Mouse (Mus musculus): Measurements from ENCODE around the gene Cdpf1. TPM values are rescaled to one million over a fixed set of nuclear protein-coding genes. Genes with fewer than 3 reads are reported as not detected.

Cdpf1 gene
- polyA plus RNA-seq (2017; shearing (Covaris generic)) = 10 to 100 TPM; 39.1 to 46.6 (median 43.7) TPM

GRCm38 (mm10) chr15:85811535-85812277 lies at the start of gene Cdpf1:
TSS of gene Cdpf1 (minus strand) at chr15:85811697.
- peak; percentile 94 for ATAC-seq

DNA sequence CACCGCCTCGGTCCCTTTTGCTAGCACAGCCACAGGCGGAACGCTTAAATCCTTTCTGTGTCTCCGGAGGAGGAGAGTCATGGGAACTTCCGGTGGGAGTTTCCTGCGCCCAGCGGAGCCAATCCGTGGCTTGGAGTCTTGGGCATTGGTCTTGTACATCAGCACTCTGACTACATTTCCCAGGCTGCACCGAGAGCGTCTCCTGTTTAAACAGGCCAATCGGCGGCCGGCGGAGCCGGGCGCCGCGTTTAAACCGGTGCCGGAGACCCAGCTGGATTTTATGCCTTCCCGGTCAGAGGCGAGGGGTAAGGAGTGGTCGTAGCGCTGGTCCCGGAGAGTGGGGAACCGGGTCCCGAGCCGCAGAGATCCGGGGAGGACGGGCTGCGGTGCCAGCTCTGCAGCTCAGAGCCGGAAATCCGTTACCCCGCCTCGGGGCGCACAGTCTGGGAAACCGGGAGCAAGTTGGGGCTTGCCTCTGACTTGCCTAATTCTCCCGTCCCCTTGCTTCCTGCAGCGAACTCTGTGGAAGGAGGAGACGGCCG lies 48.1 kb upstream of the Cdpf1 start, which contains the start of gene Gtse1:
TSS of gene Gtse1 (plus strand) at position 256 of the 542 bp plus-strand sequence.
- peak; percentile 100 for ATAC-seq

- ATAC-seq = peak; percentile 30
Measured at GRCm38 (mm10) chr15:85858980-85859489, 47.5 kb upstream of the Cdpf1 start.

- ATAC-seq = no peak
Measured at GRCm38 (mm10) chr15:85851656-85852392, 40.3 kb upstream of the Cdpf1 start.

DNA sequence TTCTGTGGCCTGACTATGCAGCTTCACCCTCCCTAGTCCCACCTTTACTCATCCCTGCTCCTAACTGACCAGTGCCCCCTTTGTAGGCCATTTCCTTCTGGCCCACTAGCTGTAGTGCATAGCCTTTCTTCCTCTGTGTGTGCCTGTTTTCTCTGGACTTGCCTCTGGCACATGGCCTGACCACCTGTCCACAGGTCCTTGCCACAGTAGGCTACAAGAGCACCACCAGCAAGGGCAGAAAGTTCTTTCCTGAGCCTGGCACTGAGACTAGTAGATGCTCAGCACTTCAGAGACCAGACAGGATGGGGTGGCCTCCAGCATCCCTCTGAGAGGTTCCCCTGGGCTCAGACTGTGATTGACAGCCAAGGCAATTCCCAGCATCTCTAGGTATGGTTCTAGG lies 33.6 kb upstream of the Cdpf1 start:
- no peak for ATAC-seq

DNA sequence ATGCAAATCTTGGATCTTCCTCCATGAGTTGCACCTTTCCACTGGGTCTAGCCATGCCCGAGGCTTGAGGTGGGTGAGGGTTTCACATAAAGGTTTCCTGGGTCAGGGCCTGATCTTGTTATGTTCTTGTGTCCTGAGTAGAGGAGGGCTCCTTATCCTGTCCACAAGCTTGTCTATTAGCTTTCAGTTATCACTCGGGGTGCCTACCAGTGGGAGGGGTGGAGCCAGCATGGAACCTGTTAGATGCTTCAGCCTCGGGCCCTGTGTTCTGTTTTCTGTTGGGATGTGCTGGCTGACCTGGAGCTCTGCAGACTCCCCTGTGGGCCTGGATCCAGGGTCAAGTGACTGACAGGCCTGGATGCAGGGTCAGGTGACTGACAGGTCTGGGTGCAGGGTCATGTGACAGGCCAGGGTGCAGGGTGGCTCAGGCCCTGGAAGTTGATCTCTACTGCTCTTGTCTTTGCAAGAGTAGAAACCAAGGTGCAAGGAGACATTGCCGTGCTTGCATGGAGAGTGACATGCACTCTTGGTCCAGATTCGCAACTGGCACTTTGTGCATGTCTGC lies 30.4 kb upstream of the Cdpf1 start:
- ATAC-seq = no peak

GRCm38 (mm10) chr15:85840983-85841382 lies 29.5 kb upstream of the Cdpf1 start:
- ATAC-seq = no peak

- no peak for ATAC-seq
Measured at GRCm38 (mm10) chr15:85836887-85837286, 25.4 kb upstream of the Cdpf1 start.

GRCm38 (mm10) chr15:85835335-85835734 lies 23.8 kb upstream of the Cdpf1 start:
- no peak for ATAC-seq

DNA sequence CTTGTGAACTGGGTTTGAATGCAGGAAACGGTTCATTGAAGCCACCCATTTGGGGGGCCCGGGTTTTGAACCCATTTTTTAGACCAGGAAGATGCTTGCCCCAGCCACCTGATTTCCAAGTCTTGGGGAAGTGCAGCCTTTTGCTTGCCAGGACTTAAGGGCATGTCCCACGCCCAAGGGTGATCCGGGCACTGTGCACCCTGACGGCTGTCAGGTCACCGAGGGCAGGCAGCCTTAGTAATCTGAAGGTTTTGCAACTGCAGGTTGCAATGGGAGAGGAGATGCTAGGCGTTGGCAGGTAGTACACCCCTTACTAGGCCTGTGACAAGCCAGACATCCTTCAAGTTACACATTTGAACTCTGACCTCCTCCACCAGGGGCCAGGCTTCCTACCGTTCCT lies 21.1 kb upstream of the Cdpf1 start:
- ATAC-seq = no peak

DNA sequence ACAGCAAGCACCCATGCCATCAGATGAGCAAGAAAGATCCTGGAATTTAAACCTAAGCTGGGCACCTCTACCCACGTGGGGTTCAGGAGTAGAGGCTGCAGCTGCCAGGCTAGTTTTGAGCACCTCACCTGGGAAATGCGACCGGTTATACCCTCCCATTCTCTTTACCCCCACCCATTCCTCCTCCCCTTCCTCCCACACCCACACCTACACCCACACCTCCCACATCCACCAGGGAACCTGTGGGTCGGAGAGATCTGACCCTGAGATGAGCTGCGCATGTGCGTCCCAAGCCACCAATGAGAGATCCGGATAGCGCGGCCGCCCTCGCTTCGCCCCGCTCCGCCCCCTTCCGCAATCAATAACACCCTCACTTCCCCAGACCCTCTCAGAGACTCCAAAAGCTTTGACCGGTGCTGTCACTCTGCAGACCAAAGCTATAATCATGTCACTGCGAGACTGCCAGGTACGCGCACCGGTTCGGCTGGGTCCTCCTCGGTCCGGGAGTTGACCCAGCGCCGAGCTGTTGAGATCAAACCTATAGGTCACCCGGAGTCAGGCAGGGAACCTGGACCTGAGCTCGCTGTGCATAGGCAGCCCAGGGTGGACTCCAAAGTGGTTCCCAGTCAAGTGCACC lies 20.6 kb upstream of the Cdpf1 start, which contains the start of gene Ttc38:
TSS of gene Ttc38 (plus strand) at position 353 of the 637 bp plus-strand sequence.
- ATAC-seq = peak; percentile 94

DNA sequence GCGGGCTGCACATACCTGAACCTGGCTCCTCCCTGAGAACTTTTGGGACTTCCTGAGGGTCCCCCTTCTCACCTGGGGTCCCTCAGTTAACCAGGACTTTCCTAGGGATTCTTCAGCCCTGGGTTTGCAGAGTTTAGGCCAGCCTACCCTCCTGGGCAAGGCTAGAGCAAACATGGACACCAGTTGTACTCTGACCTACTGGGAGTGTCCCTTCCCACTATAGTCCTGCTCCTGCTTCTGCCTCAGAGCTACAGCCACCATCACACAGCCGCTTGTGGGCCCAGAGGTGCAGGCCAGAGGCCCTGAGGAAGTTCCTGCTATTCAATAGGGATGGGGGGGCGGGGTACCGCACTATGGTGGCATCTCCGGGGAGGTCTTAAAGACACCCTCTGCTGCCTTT lies 18.0 kb upstream of the Cdpf1 start:
- no peak for ATAC-seq

DNA sequence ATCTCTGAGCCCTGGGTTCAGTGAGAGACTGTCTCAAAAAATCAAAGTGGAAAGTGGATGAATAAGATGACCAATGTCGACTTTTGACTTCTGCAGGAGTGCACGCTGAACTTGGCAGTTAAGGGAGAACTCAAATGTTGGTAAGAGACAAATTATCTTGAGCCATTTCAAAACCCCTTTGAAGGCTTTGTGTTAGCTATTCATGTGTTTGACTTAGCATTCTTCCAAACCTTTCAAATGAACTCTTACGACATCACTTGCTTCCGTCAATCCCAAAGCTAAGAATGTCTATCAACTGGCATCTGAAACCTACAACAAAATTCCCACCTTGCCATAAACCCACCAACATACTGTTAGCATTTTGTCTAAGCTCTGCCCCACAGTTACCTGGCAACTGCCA lies 16.6 kb upstream of the Cdpf1 start:
- no peak for ATAC-seq

GRCm38 (mm10) chr15:85826676-85827075 lies 15.2 kb upstream of the Cdpf1 start:
- ATAC-seq = no peak

GRCm38 (mm10) chr15:85822011-85822359 lies 10.5 kb upstream of the Cdpf1 start:
- ATAC-seq = no peak

DNA sequence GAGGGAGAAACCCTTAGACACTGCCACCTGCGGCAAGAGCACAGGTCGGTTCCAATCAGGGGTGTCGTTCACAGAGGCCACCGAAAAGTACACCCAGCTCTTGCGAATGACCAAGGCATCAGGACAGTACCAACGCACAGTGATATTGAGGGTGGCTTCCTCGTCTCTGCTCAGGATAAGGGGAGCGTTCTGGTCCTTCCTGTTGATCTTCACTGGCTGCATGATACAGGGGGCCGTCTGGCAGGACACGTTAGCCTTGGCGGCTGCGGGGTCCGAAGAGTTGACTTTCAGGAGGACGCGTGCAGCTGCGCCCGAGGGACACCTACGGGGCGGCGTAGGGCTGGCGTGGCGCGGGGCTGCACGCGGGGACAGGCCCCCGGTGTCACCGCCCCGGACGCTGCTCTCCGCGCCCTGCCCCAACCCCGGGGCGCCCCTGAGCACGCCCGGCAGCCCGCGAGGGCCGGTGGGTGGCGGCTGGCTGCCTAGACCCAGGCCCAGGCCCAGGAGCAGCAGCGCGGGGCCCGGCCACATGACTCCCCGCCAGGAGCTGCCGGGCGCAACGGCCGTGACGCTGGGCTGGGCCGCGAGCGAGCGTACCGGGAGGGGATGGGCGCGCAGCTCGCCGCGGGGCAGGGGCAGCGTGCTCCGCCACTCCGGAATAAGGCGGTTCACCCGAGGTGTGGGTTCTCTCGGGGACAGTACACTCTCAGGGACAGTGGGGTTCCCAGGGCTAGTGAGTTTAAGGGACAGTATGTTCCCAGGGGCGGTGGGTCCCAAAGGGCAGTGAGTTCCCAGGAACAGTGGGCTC lies 9.9 kb upstream of the Cdpf1 start, which contains the start of gene Pkdrej:
TSS of gene Pkdrej (minus strand) at position 532 of the 808 bp plus-strand sequence.
- no peak for ATAC-seq

DNA sequence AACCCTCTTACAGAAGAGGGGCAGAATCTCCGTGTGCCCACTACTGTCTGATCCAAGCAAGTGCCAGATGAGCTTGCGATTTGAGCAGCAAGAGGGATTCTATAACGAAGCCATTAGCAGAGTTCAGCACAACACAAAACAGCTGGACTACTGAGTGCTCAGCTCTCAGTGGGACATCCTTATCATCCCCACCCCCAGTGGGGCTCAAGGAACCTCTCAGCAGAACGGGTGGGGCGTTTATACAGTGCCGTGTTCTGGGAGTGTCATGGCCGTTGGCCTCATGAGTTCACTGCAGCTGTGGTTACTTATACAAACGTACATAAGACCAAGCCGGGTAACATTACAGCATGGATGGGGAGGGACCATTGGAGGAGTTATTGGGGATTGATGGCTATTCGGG lies 1.9 kb upstream of the Cdpf1 start:
- no peak for ATAC-seq

- peak; percentile 67 for ATAC-seq
Measured at GRCm38 (mm10) chr15:85810806-85811521, 533 bp downstream of the Cdpf1 start.

DNA sequence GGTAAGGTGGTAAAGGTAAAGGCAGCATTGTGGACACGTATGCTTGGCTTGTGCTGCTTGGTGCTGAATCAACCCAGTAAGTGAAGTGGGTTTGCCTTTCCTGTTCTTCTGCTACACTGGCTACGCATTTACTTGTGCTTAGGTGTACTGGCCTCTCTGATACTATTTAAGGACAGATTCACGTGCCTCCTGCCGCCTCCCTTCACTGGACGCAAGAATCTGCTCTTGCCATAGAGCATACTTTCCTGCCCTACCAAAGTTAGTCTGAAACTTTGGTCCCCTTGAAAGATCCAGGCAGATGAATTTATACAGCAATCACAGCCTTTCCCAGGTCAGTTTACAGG lies 1.1 kb downstream of the Cdpf1 start:
- no peak for ATAC-seq

GRCm38 (mm10) chr15:85809091-85809490 lies 2.4 kb downstream of the Cdpf1 start:
- no peak for ATAC-seq

DNA sequence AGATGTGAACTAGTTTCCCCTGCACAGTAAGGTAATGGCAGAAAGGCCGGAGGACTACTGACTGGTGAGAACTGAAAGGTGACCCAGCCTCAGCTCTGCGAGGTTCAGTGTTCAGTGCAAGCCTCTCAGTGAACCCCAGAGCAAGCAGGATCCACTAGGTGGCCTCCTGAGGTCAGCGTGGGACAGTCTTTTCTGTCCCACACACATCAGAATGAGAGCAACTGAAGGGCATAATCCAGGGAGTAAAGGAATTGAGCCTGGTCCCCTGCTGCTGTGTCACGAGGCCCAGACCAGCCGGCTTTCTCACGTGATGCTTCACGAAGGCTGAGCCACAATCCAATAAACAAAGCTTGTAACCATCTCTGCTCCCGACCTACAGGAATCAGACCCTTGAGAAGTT lies 3.1 kb downstream of the Cdpf1 start:
- no peak for ATAC-seq

Measured in inflammation-experienced regulatory T-cells, adult 6 months (primary cell).